Mouse (Mus musculus) heart, embryonic 14.5 days (tissue): Measurements from ENCODE around the gene Cchcr1. TPM values are rescaled to one million over a fixed set of nuclear protein-coding genes. Genes with fewer than 3 reads are reported as not detected.
A peak's percentile ranks its signal among the peaks of the same experiment; 100 is the strongest.

Experiments
- ATAC-seq: fragments of 200-750 bp; cut with Nextera tagmentation; 2 replicates; pipeline ENCODE4 v1.8.0; 2017; ENCODE audit warnings: low read depth, moderate TSS enrichment; ENCODE audit not compliant: insufficient number of reproducible peaks, insufficient read depth, low FRiP score
- H3K27ac ChIP-seq, 2 experiments: fragments of 200-500 bp in 1 of 2; fragments of 300-500 bp in 1 of 2; sonication (generic) in 1 of 2; replicated peaks in 1 of 2; 2 replicates each; pipeline ENCODE4 v1.5.1; 2012 to 2014; ENCODE audit warnings: low read depth in 2 of 2, low read length in 2 of 2, control low read depth in 1 of 2, mild to moderate bottlenecking in 1 of 2, mixed read lengths in 1 of 2; ENCODE audit not compliant: control insufficient read depth in 1 of 2, insufficient read depth in 1 of 2
- H3K27me3 ChIP-seq: fragments of 300-500 bp; sonication (generic); 2 replicates; pipeline ENCODE4 v1.6.1; 2014; ENCODE audit warnings: mild to moderate bottlenecking, low read length, control low read depth; ENCODE audit not compliant: control insufficient read depth, insufficient read depth
- H3K36me3 ChIP-seq: fragments of 300-500 bp; sonication (generic); 2 replicates; pipeline ENCODE4 v1.6.1; 2014; ENCODE audit warnings: mild to moderate bottlenecking, control low read depth, low read length, mixed read lengths; ENCODE audit not compliant: control insufficient read depth, insufficient read depth
- H3K4me1 ChIP-seq, 2 experiments: fragments of 200-500 bp in 1 of 2; fragments of 300-500 bp in 1 of 2; sonication (generic) in 1 of 2; 2 replicates each; pipeline ENCODE4 v1.6.1; 2012 to 2014; ENCODE audit warnings: low read length in 2 of 2, control low read depth in 1 of 2, mixed read lengths in 1 of 2; ENCODE audit not compliant: control insufficient read depth in 2 of 2, insufficient read depth in 2 of 2
- H3K4me2 ChIP-seq: fragments of 300-500 bp; sonication (generic); 2 replicates; pipeline ENCODE4 v1.6.1; 2014; ENCODE audit warnings: mild to moderate bottlenecking, low read length
- H3K4me3 ChIP-seq, 2 experiments: fragments of 200-500 bp in 1 of 2; fragments of 300-500 bp in 1 of 2; sonication (generic) in 1 of 2; 2 replicates each; pipeline ENCODE4 v1.5.1; 2012 to 2014; ENCODE audit warnings: low read length in 2 of 2, mild to moderate bottlenecking in 2 of 2, control low read depth in 1 of 2, low read depth in 1 of 2, moderate library complexity in 1 of 2; ENCODE audit not compliant: control insufficient read depth in 1 of 2, insufficient read depth in 1 of 2
- H3K9ac ChIP-seq: fragments of 300-500 bp; sonication (generic); 2 replicates; pipeline ENCODE4 v1.6.1; 2014; ENCODE audit warnings: mild to moderate bottlenecking, low read length
- H3K9me3 ChIP-seq: fragments of 300-500 bp; sonication (generic); 2 replicates; pipeline ENCODE4 v1.6.1; 2016; ENCODE audit warnings: low read length, control low read depth; ENCODE audit not compliant: control insufficient read depth
- WGBS: fragments of 180-500 bp; shearing (Covaris S2); extraction: QIAGEN DNeasy Blood & Tissue Kit; methylation state at CpG from one replicate; pipeline ENCODE4 v1.1.7; 2014; 5-methylcytosine and 5-hydroxymethylcytosine counted together
- polyA plus RNA-seq: library from polyadenylated mRNA; unstranded; fragments of >200 nt; fragmentation: Nextera tagmentation; extraction: Ambion mirVana; gene quantifications from 2 replicates; pipeline ENCODE4 v1.2.1, GENCODE M21; 2014

The Cchcr1 gene
- polyA plus RNA-seq, 1 experiment from 2014 or later, result 10.4 TPM

- peak overlapping the region; percentile 52; the same call in 1 of the 2 replicates for H3K9ac ChIP-seq
- no peak overlapping the region for H3K27ac ChIP-seq
- H3K27me3 ChIP-seq, result peaks cover 22% of the 10 kb centered on the region
- 4% methylated on average over 28 of the region's 28 CpGs for WGBS
- H3K4me3 ChIP-seq, result peak overlapping the region; percentile 21 to 32
- no peaks in the 10 kb centered on the region for H3K36me3 ChIP-seq
- H3K9me3 ChIP-seq, result no peaks in the 10 kb centered on the region
- peak overlapping the region; percentile 63 for H3K4me2 ChIP-seq
- ATAC-seq, result no peak
- H3K4me1 ChIP-seq, result peaks cover 0 to 6% of the 10 kb centered on the region in 2 experiments; a peak in 2 of 4 replicates
Measured at GRCm38 (mm10) chr17:35569091-35569944, 52.4 kb downstream of the Cchcr1 start.

DNA sequence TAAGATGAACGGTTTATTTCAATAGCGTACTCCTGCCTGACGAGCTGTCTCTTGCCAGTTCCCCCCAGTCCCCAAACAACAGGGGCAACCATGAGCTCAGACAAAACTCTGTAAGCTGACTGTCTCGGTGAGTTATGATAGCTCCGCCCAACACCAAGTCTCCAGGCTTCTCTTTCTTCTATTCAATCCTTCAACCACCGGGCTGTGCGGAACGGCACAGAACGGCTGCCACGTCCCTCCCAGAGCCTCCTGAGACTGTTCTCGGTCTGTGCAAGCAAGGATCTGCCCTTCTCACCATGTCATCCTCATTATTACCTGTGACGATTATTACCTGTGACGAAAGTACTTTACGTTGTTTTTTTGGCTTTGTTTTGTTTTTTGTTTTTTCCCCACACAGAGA is 53.9 kb downstream of the Cchcr1 start:
- 85% methylated on average over 14 of the region's 14 CpGs for WGBS
- Histone ChIP-seq H3K27me3 (peaks cover 26% of the 10 kb centered on the region), H3K9ac (no peak overlapping the region), H3K27ac (no peak overlapping the region), H3K4me3 (no peak overlapping the region), H3K4me1 (peaks cover 0 to 6% of the 10 kb centered on the region in 2 experiments; a peak in 2 of 4 replicates), H3K4me2 (no peak overlapping the region), H3K36me3 (no peaks in the 10 kb centered on the region), H3K9me3 (no peaks in the 10 kb centered on the region)
- ATAC-seq, result no peak

DNA sequence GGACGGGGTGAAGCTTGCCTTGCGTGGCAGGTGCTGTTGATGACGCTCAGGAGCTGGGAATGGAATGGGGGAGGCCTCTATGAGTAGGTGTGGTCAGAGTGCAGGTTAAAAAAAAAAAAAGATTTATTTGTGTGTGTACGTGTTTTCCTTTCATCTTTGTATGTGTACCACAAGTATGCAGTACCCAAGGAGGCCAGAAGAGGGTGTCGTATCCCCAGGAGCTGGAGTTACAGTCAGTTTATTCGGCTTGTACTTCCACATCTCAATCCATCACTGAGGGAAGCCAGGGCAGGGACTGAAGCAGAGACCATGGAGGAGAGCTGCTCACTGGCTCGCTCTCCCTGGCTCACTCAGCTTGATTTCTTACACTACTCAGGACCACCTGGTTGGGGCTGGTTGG is 54.6 kb downstream of the Cchcr1 start:
- Histone ChIP-seq H3K9ac (no peak overlapping the region), H3K27ac (no peak overlapping the region), H3K4me2 (no peak overlapping the region), H3K4me1 (peaks cover 0 to 6% of the 10 kb centered on the region in 2 experiments; a peak in 2 of 4 replicates), H3K9me3 (no peaks in the 10 kb centered on the region), H3K36me3 (no peaks in the 10 kb centered on the region), H3K27me3 (peaks cover 32% of the 10 kb centered on the region), H3K4me3 (no peak overlapping the region)
- 94% methylated on average over 7 of the region's 7 CpGs for WGBS
- ATAC-seq, result no peak

DNA sequence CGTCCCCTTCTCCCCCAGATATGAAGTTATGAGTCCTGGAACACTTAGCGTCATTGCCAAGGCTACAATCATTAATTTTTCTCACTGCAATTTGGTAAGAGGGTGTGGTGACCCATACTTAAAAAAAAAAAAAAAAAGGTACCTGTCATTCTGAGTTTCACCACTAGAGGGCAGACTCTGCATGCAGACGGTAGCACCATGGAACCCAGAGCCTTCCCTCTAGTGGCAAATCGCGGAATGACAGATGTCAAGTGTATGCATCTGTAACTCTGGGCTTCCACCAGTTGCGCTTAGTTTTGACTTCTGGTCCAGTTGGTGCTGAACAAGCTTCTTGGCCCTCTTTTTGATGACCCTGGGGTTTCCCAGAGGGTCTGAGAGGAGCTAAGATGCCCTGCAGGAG is 61.3 kb downstream of the Cchcr1 start:
- Histone ChIP-seq H3K27ac (no peak overlapping the region), H3K4me2 (no peak overlapping the region), H3K36me3 (no peaks in the 10 kb centered on the region), H3K27me3 (peaks cover 10% of the 10 kb centered on the region), H3K4me3 (no peak overlapping the region), H3K4me1 (no peaks in the 10 kb centered on the region), H3K9ac (no peak overlapping the region), H3K9me3 (no peaks in the 10 kb centered on the region)
- WGBS, result 17% methylated on average over 6 of the region's 6 CpGs
- ATAC-seq, result no peak

Other genes with a start within 250 kb of the Cchcr1 start
- gene H2-Q1, start 196.7 kb upstream of the Cchcr1 start, polyA plus RNA-seq, result 0.08 TPM in 1 of 2 replicates, not detected in the other
- 1.4 and 1.6 TPM in 2 replicates for gene H2-Q2, start 174.9 kb upstream of the Cchcr1 start, polyA plus RNA-seq
- 1.7 and 2.1 TPM in 2 replicates for gene H2-Q4, start 137.5 kb upstream of the Cchcr1 start, polyA plus RNA-seq
- 0.09 and 0.22 TPM in 2 replicates for gene H2-Q6, start 92.2 kb upstream of the Cchcr1 start, polyA plus RNA-seq
- gene H2-Q7, start 77.9 kb upstream of the Cchcr1 start, polyA plus RNA-seq, result 0.47 and 0.89 TPM in 2 replicates
- gene H2-Q10, start 47.0 kb upstream of the Cchcr1 start, polyA plus RNA-seq, result 0.09 and 0.14 TPM in 2 replicates
- not detected in 2 replicates for gene Pou5f1, start 11.1 kb upstream of the Cchcr1 start, polyA plus RNA-seq
- gene Tcf19, start 276 bp upstream of the Cchcr1 start, polyA plus RNA-seq, result 52.8 and 55.9 TPM in 2 replicates
- 0.66 TPM in 1 of 2 replicates, not detected in the other for gene Psors1c2, start 16.1 kb downstream of the Cchcr1 start, polyA plus RNA-seq
- 0.50 and 0.57 TPM in 2 replicates for gene Cdsn, start 35.0 kb downstream of the Cchcr1 start, polyA plus RNA-seq
- gene 2300002M23Rik, start 50.4 kb downstream of the Cchcr1 start, polyA plus RNA-seq, result not detected in 2 replicates
- not detected in 2 replicates for gene Sfta2, start 84.4 kb downstream of the Cchcr1 start, polyA plus RNA-seq
- not detected in 2 replicates for gene Gm9573, start 109.5 kb downstream of the Cchcr1 start, polyA plus RNA-seq
- 0.09 TPM in 1 of 2 replicates, not detected in the other for gene Mucl3, start 126.6 kb downstream of the Cchcr1 start, polyA plus RNA-seq
- 10.8 and 12.7 TPM in 2 replicates for gene Vars2, start 150.5 kb downstream of the Cchcr1 start, polyA plus RNA-seq
- 21.9 and 23.8 TPM in 2 replicates for gene Gtf2h4, start 156.6 kb downstream of the Cchcr1 start, polyA plus RNA-seq
- gene Ddr1, start 187.5 kb downstream of the Cchcr1 start, polyA plus RNA-seq, result 75.7 and 75.8 TPM in 2 replicates